Mouse (Mus musculus): ENCODE data around the gene Cpa5.

Cpa5 gene

GRCm38 (mm10) chr6:30610710-30611109 is at the start of gene Cpa5:
Gene Cpa5, plus strand, starts transcription at chr6:30611010.
- DNase-seq (ENCODE audit: low read depth, low spot score): no peak

GRCm38 (mm10) chr6:30562132-30562531 is 48.7 kb upstream of the Cpa5 start:
- no peak for DNase-seq (ENCODE audit: low read depth, low spot score)

DNA sequence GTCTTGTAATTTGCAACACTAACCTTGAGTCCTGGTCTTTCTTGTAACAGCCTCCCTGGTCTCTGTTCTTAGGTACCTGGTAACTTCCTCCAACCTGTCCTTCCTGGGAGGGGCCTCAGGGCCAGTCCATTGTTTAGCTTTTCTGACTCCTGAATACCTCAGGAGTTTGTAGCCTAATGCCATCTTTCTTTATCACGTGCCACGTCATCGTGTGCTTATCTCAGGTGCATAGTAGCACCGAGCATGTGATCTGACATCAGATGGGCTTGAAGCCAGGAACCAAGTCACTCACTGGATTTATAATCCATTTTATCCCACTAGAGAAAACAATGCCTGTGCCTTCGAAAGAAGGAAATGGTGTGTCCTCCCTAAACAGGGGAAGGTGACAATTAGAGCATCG is 47.2 kb upstream of the Cpa5 start:
- no peak for DNase-seq (ENCODE audit: low read depth, low spot score)

DNA sequence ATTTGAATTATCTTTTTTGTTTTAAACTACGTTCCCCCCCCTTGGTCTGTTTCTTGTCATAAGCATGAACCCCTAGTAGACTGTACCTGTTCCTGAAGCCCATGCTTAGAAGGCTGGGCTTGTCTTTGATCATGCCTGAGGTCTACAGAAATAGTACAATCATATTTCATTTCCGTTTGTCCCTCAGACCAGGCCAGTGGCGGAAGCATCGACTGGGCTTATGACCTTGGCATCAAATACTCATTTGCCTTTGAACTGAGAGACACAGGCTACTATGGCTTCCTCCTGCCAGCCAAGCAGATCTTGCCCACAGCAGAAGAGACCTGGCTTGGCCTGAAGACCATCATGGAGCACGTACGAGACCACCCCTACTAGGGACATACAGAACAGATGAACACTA is 46.8 kb upstream of the Cpa5 start:
- DNase-seq (ENCODE audit: low read depth, low spot score): no peak

- DNase-seq (ENCODE audit: low read depth, low spot score): no peak
Observed at GRCm38 (mm10) chr6:30568069-30568468, 42.7 kb upstream of the Cpa5 start, which contains the start of gene Cpa4. Gene Cpa4, plus strand, starts transcription at chr6:30568369.

DNA sequence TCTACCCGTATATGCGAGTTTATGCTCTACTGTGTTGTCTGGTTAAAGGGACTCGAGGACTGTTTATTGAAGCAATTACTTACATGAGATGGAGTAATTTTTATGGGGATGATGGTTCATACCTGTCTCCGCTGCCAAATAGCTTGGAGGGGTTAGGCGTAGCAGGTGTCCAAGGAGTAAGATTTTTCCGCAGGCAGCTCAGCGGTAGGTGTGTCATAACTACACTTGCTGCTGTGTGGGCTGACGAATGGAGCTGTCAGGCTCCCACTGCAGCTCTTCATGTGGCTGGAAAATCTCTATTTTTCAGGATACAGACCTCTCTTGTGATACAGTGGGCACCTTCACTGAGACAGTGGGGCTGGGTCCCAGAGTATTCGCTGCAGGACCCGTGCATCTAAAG is 41.5 kb upstream of the Cpa5 start:
- no peak for DNase-seq (ENCODE audit: low read depth, low spot score)

- DNase-seq (ENCODE audit: low read depth, low spot score): no peak
Observed at GRCm38 (mm10) chr6:30570012-30570411, 40.8 kb upstream of the Cpa5 start.

- DNase-seq (ENCODE audit: low read depth, low spot score): no peak
Observed at GRCm38 (mm10) chr6:30572456-30573311, 38.1 kb upstream of the Cpa5 start.

- no peak for DNase-seq (ENCODE audit: low read depth, low spot score)
Observed at GRCm38 (mm10) chr6:30573380-30573779, 37.4 kb upstream of the Cpa5 start.

DNA sequence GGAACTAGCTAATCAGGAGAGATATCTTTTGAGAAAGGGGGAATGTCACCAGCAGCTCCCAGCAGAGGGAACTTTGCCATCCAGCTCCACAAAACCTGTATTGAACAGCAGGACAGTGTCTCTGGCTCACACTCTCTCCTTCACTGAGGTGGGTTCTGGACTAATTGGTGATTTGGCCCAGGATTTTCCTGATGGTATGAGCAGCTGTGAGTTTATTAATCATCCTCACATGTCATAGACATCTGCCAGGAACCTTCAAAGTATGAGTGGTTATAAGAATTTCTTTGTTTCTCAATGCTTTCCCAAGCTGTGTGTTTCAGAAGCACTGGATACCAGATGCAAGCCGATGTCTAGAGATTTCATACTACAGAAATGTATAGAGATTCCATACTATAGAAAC is 35.9 kb upstream of the Cpa5 start:
- DNase-seq (ENCODE audit: low read depth, low spot score): no peak

DNA sequence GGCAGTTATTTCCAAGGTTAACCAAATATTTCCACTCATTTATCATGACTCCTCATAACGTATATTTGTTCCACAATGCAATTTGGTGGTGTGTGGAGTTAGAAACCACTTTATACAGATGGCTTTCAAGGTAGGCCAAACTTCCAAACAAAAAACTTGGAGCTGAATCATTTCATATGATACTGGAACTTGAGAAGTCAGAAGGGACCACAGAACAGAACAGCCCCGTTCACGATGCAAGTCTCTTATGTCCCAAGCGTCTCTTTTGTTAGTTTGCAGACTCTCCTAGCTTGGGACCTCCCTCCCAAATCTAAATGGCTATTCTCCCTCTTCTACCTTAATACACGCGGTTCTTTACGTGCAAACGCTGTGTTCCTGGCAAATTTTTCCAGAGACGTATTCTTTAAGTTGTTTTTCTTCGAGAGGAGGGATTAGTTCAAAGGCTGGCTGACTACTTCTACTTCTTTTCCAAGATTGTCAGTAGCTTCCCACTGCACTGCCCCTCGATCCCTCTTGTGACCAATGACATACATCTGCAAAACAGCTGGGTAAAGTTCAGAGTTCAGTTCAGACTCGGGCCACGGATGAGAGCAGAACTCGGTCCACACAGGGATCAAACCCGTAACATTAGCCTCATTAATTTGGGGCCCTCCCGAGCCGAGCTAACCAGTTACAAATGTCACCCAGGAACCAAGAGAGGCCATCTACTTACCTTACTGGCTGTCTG is 34.2 kb upstream of the Cpa5 start:
- DNase-seq (ENCODE audit: low read depth, low spot score): no peak

- DNase-seq (ENCODE audit: low read depth, low spot score): no peak
Observed at GRCm38 (mm10) chr6:30579961-30580840, 30.6 kb upstream of the Cpa5 start.

DNA sequence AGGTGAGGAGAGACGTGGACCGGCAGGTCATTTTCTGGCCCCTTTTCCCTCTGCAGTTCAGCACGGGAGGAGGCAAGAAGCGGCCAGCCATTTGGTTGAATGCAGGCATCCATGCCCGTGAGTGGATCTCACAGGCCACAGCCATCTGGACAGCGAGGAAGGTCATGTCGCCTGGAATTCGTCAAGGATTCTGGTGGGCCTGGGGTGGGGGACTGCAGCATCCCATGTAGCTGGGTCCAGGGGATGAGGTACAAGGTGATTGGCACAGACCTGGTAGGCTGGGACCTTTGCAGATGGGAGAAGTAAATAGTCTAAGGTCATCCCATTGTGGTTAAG is 30.0 kb upstream of the Cpa5 start:
- no peak for DNase-seq (ENCODE audit: low read depth, low spot score)

- no peak for DNase-seq (ENCODE audit: low read depth, low spot score)
Observed at GRCm38 (mm10) chr6:30586886-30587442, 23.8 kb upstream of the Cpa5 start.

DNA sequence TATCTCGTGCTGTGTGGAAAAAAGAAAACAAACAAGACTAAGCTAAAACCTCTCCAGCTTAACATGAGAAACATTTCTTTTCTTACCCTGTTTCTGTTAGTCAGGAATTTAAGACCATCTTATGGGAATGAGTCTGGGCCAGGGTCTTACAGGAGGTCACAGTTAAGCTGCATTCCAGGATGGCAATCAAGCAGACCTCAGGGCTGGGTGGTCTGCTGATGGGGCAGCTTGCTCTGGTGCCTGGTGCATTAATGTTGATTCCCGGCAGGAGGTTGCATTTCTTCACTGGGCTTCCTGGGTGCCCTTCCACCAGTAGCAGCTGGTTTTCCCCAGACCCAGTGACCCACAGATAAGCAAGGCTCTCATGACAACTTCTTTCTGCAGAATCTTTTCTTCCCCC is 21.0 kb upstream of the Cpa5 start:
- no peak for DNase-seq (ENCODE audit: low read depth, low spot score)

DNA sequence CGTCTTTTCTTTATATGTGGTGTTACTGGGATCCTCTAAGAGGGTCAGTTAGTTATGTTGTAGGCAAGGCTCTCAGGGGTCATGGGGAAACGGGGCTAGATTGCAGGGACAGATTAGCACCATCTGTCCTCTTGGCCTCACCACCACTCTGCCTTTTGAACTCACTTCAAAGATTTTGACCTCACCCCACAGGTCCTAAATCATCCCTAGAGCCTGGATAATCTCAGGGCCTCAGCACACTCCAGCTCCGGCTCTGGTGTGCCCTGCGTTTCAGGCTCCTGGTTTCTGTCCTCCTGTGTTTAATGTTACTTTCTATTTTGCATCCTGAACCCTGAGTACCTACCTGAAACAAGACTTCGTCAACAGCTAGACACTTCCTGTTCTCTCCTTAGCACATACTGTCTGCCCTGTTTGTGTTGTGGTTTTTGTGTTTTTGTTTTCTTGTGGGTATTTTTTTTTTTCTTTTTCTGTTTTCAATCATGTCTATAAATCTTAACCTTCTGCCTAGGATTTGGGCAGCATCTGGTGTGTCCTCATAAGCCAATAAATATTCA is 18.9 kb upstream of the Cpa5 start:
- no peak for DNase-seq (ENCODE audit: low read depth, low spot score)

- no peak for DNase-seq (ENCODE audit: low read depth, low spot score)
Observed at GRCm38 (mm10) chr6:30592417-30592974, 18.3 kb upstream of the Cpa5 start.

DNA sequence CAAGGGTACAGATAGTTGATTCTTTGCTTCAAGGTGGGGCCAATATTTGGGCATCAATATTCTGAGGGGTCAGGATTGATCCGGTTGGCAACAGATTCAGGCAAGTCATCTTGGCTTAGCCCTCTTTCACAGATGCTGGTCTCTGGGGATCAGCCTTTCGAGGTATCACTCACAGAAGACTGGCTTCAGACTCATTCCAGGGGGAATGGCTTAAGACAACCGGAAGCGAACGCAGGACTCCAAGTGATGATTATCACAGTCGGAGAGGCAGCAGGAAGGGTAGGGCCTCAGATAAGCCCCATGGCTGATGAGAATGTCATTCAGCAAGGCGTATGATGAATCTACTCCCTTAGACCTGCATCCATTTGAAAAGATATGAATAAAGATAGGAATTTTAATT is 16.4 kb upstream of the Cpa5 start:
- DNase-seq (ENCODE audit: low read depth, low spot score): no peak

GRCm38 (mm10) chr6:30596230-30596898 is 14.4 kb upstream of the Cpa5 start:
- no peak for DNase-seq (ENCODE audit: low read depth, low spot score)

- no peak for DNase-seq (ENCODE audit: low read depth, low spot score)
Observed at GRCm38 (mm10) chr6:30600033-30600432, 10.8 kb upstream of the Cpa5 start.

- no peak for DNase-seq (ENCODE audit: low read depth, low spot score)
Observed at GRCm38 (mm10) chr6:30600995-30601394, 9.8 kb upstream of the Cpa5 start.
